Mouse (Mus musculus) thymus, adult 2 months (tissue): ENCODE results near the gene Wfikkn2.

Experiments used
- CTCF ChIP-seq: fragments of 200-500 bp; IDR thresholded peaks from 2 replicates; pipeline ENCODE4 v1.5.1; 2012; ENCODE audit warnings: mild to moderate bottlenecking, control low read depth, low read length, moderate library complexity, borderline replicate concordance; ENCODE audit not compliant: control insufficient read depth, poor library complexity, insufficient read depth; ENCODE audit errors: extremely low read depth
- POLR2A ChIP-seq: fragments of 200-500 bp; IDR thresholded peaks from 2 replicates; pipeline ENCODE4 v1.6.1; 2012; ENCODE audit warnings: mild to moderate bottlenecking, low read length, control low read depth, moderate library complexity; ENCODE audit not compliant: control insufficient read depth, poor library complexity, insufficient read depth; ENCODE audit errors: extremely low read depth

DNA sequence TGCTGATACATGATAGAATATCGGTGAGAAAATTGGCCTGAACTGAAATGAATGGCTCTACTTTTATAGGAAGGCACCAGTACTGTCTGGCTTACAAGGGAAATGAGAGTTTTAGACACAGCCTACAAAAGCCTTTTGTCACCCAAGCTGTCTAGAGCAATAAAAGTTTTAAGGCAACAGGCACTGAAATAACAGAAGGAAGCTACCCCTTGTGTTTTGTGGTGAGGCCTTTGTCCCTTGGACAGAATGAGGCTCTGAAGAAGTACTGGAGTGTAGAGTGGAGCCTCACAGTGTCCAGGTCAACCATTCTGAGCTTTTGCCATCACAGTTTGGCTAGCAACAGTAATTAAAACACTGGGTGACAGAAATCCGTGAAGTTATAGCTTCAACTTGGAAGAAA lies 29.6 kb downstream of the Wfikkn2 start:
- TF ChIP-seq POLR2A (no peak), CTCF (no peak)
